Mouse (Mus musculus) T-cell, adult 2 months (primary cell): ENCODE measurements around the gene Nr1h3.

Source experiments
- DNase-seq: peaks from one replicate; pipeline ENCODE4 v3.0.0; 2022; ENCODE audit warnings: low spot score

Nr1h3 gene

GRCm38 (mm10) chr2:91139311-91139710, 63.3 kb downstream of the Nr1h3 start:
- DNase-seq: no peak

- no peak for DNase-seq
These were observed 65.2 kb downstream of the Nr1h3 start for GRCm38 (mm10) chr2:91137481-91137880.

GRCm38 (mm10) chr2:91136513-91137412, 65.9 kb downstream of the Nr1h3 start:
- no peak for DNase-seq
